Mouse (Mus musculus) MEL (cell line): ENCODE data around the gene Kcne3.

Source experiments
- BHLHE40 ChIP-seq: IDR thresholded peaks from 2 replicates; pipeline ENCODE4 v1.6.1; 2012; ENCODE audit warnings: low read depth, mild to moderate bottlenecking, inconsistent platforms, low read length, improper control_type of control experiment, borderline replicate concordance
- CHD2 ChIP-seq: IDR thresholded peaks from 2 replicates; pipeline ENCODE4 v1.6.1; 2011; ENCODE audit warnings: low read length, improper control_type of control experiment
- CTCF ChIP-seq, 3 experiments: IDR thresholded peaks in 2 of 3; conservative IDR thresholded peaks in 1 of 3; 2 replicates each; pipeline ENCODE4 v1.5.1; 2011 to 2012; ENCODE audit warnings: low read length in 3 of 3, low read depth in 2 of 3, mild to moderate bottlenecking in 2 of 3, improper control_type of control experiment in 1 of 3, inconsistent platforms in 1 of 3, mixed read lengths in 1 of 3, moderate library complexity in 1 of 3; ENCODE audit not compliant: control insufficient read depth in 1 of 3, insufficient read depth in 1 of 3, poor library complexity in 1 of 3, severe bottlenecking in 1 of 3
- GATA1 ChIP-seq: IDR thresholded peaks from 2 replicates; pipeline ENCODE4 v1.6.1; 2011; ENCODE audit warnings: low read depth, low read length, improper control_type of control experiment
- MAX ChIP-seq: IDR thresholded peaks from 2 replicates; pipeline ENCODE4 v1.6.1; 2011; ENCODE audit warnings: low read length, improper control_type of control experiment
- TAL1 ChIP-seq: IDR thresholded peaks from 2 replicates; pipeline ENCODE4 v1.6.1; 2012; ENCODE audit warnings: mild to moderate bottlenecking, inconsistent platforms, low read length, moderate library complexity, mixed read lengths

GRCm38 (mm10) chr7:100181614-100182013 lies 5.3 kb downstream of the Kcne3 start:
- TF ChIP-seq CTCF (IDR thresholded peaks at IDR 0.05 in 2 of 3, conservative IDR thresholded peaks at IDR 0.05 in 1 of 3; ENCODE audit: control insufficient read depth in 1 of 3, insufficient read depth in 1 of 3, low read depth in 2 of 3, low read length in 3 of 3, poor library complexity in 1 of 3, severe bottlenecking in 1 of 3) (no peak), GATA1 (no peak), MAX (no peak), CHD2 (no peak), BHLHE40 (no peak), TAL1 (no peak)
